Mouse (Mus musculus) frontal cortex, postnatal 10 days (tissue): ENCODE measurements at regions not wholly inside any gene's neighbourhood (a gene's known extent, or its start where the extent isn't known, plus 50 kb on each side); places are given as distances from the start of the nearest gene placed in this dataset.

Source experiments
- DNase-seq, 2 experiments: peaks; one replicate each; pipeline ENCODE4 v3.0.0; 2022; ENCODE audit warnings: low spot score in 2 of 2, mixed read lengths in 1 of 2

DNA sequence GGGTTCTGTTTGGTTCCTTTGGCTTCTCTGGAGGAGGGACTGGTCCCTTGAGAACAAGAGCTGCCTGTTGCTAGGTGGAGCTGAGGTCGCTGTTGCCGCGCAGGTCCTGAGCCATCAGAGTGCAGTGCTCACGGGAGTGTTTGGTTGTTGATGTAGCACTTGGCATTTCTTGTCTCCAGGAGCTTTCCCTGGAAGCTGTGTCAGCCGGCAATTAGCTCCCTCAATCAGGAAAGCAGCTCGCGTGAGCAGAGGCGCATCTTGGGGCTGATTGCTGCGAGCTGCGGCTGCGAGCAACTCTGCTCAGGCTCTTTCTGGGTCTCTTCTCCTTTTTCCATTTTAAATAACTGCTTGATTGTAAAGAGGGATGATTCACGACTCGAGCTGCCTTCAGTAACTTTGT is 147.6 kb upstream of the Zc3h12a start:
- DNase-seq = peak in 1 of 2 experiments; percentile 26

DNA sequence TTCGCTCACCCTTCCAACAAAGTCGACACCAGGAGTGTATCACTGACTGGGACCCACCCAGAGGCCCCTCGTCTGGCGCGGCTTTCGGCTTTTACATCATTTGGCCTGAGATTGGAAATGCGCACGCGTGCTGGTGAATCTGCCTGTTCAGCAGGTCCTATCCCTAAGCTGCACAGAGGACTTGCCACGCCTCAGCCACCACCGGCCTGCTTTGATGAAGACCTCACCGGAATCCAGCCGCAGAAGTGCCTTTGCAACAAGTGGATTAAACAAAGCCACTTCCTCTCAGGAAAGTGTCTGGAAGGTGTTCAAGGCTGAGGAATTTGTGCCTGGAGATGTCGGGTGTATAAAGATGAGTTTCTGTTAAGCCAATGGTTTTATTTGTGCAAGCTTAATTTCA is 143.3 kb upstream of the Zc3h12a start:
- no peak for DNase-seq

DNA sequence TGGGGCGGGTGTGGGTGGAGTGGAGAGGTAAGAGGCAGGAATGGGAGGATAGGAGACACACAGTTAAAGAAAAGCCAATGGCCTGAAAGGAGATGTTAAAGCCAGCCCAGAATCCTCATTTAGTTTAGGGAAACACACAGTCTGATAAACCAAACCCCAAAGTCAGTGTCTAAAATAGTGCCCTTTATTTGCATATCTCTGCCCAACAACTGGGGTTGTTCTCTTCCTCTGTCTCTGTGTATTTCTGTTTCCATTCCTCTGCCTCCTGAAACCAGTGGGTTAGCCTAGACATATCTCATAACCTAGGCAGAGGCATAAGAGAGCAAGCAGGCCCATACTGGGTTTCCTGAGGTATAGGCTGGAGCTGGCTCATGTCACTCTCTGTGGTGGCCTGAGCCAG is 138.6 kb upstream of the Zc3h12a start:
- no peak for DNase-seq

DNA sequence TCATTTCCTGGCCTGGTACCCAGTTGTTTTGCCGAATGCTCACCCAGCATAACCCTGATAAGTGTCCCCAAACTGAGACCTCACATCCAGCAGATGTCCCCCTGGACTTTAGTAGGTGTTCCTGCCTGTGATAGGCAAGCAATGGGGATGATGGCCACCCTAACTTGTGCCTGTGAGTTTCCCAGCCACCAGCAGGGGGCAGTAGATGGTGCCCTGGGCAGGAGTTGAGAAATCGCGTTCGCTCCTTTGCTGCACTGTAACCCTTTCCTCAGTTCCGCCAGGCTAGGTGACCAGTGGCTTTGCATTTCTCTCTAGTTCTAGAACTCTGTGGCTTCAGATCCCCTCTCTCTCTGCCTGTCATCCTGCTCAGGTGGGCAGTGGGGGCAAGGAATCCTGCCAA is 137.9 kb upstream of the Zc3h12a start:
- DNase-seq = peak in 1 of 2 experiments; percentile 33

DNA sequence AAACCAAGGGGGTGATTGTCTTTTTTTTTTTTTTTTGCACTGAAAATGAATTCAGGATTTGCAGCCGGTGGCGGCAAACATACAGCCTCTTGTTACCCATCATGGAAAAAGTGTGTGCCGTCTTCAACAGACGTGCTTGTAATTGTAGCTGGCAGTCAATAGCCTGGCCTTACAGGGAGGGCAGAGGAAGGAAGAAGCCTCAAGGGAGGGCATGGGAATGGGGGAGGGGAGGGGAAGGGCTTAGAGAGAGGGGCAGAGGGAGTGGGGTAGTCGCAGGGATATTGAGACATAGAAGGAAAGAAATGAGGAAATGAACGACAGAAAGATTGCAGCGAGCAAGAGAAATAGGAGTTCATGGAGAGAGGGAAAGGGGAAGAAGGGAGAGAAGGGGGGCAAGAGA is 137.4 kb upstream of the Zc3h12a start:
- no peak for DNase-seq

DNA sequence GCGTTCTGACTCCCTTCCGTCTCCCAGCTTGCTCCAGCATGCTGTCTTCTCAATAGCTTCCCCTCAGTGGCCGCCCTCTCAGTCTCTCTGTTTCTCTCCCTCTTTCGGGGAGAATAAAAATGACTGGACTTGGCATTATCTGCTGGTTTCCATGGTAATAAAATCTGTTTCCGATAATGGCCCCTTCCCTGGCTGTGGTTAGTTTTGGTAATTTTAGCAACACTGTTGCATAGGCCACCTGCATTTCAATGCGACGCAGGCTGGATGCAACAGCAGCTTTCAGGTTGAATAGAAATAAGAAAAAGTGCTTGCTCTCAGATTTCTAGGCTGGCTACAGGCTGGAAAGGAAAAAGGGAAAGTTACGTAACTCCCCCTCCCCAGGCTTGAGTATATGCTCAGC is 133.9 kb upstream of the Zc3h12a start:
- no peak for DNase-seq

DNA sequence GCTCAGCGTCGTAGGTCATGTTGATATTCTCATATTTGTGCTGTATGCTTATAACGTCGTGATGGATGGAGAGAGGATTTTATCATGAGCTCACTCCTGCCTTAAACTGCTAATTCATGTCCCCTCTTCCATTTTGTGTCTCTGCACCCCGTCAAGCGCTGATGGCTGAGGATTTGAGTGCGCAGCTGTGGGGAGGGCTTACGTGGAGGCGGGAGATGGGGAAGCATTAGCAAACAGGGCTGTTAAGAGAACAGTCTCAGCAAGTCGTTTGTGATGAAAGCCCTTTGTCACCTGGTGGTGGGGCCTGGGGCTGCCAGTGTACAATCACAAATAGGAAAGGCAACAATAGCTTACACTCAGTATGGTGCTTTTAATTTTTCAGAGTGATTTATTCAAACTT is 131.7 kb upstream of the Zc3h12a start:
- DNase-seq = no peak

DNA sequence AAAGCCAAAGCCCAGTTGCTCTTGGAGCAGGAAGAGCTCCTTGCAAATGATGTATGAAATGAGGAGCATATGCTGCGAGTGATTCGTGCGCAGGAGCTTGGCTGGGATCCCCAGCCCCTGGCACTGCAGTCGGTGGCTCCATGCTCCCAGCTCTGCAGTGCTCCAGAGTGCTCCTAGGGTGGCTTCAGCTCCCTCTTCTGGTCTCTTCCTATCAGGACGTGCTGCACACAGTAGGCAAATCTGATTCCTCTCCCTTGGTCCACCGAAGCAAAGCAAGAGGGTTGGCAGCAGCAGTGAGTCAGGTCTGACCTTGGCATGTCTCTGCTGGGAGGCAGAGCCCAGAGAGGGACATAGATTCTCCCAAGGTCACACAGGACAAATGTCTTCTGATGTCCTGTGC is 130.3 kb upstream of the Zc3h12a start:
- no peak for DNase-seq

DNA sequence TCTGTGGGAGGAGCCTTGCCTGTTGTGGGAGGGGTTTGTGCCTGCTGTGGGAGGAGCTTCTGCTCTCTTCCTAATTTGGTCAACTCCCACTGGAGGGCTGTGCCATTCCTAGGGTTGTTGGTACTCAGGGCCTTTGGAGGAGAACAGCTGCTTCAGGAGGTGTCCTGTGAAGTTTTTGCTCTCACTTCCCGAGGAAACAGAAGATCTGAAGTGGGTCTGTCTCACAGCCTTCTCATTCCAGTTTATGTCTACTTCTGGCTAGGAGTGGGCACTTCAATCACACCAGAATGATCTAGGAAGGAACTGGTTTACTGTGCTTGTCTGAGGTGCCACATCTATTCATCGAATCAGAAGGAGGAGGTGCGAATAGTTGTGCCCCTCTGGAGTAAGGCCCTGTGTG is 125.5 kb upstream of the Zc3h12a start:
- DNase-seq = no peak

DNA sequence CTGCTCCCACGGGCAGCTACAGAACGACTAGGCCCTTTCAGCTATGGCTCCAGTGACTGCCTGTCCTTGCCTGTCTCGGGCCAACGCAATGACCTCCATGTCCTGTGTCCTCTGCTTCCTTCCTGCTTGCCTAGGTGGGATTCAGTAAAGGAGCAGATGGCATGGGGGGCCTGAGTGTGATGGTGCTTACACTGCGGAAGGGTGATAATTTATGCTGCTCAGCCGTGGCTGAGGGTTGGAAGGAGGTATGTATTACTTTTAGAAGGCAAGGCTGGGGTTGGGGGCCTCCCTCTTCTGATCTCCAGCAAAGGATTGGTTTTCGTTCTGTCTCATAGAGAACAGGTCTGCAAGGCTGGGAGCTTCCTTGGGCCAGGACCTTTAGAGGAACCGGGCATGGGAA is 124.6 kb upstream of the Zc3h12a start:
- no peak for DNase-seq

DNA sequence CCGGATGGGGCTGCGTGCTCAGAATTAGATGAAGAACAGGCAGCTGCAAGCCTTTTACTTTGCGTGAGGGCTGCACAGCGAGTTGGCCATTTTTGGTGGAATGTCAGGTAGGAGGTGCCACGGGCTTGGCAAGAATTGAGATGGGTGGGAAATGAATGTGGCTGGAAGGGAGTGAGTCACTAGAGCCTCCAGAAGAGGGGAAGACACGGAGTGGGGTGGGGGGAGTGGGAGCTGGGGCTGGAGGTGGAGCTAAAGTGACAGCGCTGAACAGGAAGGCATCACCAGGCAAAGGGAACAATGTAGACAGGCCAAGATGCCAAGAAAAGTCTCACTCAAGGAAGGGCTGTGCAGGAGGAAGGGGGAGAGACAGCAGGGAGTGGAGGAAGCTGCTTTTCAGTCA is 121.4 kb upstream of the Zc3h12a start:
- DNase-seq = no peak

DNA sequence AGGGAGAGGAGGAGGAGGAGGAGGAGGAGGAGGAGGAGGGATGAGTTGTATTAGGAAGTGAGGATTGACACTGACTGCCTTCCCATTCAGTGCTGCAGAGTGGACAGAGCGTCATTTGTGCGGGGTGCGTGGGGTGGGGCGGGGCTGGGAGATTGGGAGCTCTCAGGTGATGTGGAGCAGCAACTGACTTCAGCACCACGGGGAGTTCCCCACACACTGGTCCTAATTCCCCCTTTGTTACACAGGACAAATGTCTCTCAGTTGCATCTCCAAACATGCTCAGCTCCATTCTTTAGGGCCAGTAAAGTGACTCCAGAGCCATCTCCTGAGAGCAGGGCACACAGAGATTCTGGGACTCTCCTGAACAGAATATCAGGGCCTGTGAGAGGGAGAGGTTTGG is 118.5 kb upstream of the Zc3h12a start:
- no peak for DNase-seq

DNA sequence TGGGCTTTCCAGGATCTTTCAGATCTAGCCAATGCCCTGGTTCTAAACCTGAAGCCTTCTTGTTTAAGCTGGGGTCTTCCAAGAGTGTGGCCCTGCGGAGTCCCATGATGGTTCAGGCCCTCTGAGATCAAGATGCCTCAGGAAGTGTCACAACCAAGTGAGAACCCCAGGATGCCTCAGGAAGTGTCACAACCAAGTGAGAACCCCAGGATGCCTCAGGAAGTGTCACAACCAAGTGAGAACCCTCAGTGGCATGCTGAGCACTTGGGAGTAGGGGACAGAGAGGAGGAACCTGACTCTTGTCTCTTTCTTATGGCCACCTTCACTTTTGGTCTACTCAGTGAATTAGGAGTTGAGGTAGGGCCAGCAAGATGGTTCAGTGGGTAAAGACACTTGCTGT is 114.9 kb upstream of the Zc3h12a start:
- DNase-seq = no peak

DNA sequence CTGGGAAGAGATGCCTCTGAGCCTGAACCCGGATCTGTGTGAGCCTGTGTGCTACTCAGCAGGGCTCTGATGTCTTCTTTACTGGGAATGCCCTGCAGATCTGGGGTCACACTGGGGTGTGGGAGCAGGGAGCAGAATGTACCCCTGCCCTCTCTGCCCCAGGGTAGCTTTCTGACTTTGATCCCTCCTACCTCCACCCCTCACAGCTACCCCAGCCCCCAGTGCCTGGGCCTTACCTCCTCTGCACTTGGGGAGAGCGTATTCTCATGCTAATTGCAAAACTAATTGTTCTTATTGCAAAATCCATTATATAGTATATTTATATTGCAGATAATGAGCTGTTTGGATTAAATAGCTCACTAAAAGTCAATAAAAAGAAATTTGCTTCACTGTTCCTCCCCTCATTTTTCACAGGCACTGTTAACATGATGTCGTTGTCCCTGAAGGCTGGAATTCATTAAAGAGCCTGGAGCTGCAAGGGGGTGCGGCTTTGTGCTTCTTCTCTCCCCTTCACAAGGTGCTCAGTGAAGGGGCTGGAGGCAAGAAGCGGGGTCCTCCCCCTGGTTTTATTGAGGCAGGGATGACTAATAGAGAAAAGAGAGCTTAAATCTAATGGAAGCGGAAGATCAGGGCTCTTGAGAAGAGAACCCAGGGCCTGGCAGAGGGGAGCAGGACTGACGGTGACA is 114.1 kb upstream of the Zc3h12a start:
- no peak for DNase-seq

DNA sequence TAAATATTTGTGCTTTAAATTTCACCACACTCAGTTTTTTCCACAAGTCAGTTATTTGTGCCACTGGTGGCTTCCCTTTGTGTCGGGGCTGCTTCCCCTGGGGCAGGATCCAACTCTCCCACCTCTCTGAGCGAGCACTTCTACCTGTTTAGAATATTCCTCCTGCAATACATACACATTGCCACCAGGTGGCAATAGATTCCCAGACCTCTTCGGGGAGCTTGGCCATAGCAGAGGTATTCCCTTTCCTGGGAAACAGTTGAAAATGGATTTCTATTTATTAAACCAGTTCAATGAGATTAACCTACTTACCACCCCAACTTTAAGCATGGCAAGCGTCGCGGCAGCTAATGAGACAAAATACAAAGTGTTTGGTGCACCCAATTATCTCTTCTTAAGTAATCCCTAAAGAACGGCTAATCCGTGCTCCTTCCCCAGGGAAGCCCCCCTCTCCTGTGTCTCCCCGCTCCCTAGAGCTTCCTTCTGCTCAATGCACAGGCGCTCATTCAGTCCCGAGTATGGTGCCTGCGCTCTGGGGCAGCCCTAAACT is 104.1 kb upstream of the Zc3h12a start:
- peak in 1 of 2 experiments; percentile 28 for DNase-seq

DNA sequence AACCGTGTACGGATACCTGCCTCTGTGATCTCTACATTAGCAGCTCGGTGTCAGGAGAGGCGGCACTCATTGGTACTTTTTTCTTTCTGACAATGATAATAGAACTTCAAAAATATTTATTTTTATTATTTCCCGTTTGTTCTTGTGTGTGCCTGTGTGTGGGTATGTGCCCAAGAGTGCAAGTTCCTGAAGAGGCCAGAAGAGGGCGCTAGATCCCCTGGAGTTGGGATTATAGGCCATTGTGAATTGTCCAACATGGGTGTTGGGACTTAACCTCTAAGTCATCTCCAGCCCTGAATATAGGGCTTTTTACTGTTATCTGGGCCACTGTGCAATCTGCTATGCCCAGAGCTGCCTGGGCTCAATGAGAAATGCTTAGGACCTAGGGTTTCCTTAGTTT is 99.6 kb upstream of the Zc3h12a start:
- DNase-seq = no peak

DNA sequence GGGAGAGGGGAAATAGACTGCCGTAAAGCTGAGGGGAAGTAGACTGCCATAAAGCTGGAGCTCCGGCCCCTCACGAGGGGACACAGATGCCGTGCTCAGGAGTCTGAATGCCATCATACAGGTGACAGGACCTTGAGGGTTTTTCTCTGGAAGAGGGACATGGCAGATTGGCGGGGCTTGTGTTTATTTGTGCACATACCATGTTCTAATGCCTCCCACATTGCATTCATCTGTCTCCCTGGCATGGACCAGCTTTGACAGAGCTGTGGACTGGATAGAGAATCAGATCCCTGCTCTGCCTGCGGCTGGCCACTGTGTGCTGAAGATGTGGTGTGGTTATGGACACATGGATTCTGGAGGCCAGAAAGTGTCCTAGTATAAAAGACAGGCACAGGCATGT is 95.3 kb upstream of the Zc3h12a start:
- no peak for DNase-seq

DNA sequence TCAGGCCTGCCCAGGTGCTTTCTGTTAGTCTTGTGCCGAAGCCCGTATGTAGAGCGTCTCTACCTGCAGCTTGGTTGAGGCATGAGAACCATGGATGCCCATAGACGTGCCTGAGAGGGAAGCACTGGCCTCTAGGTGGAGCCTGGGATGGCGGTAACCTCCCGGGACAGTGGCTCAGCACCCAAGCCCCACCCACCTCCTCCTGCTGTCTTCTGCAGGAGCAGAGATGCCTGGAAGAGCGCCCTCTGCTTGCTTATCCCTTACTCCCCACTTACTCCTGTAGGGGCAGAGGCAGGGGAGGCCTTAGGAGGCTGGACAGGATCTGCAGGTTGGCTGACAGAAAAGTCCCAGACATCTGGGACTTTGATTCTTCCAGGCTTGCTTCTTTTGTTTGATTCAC is 92.7 kb upstream of the Zc3h12a start:
- DNase-seq = no peak

DNA sequence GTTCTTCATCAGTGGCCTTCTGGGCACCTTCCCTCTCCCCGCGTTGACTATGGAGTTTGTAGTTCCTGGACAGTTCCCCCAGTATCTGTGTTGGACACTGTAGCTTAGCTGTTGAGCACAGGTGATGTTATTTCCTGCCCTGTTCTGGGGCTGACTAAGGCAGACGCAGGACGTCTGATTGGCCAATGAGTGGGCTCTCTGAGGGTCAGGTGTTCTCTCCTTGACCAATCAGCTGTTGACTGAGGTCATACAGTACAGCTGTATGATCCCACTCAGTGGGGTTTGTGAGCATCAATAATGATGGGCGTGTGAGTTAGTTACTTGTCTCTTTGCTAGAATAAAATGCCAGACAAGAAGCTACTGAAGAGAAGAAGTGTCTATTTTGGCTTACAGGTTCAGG is 91.6 kb upstream of the Zc3h12a start:
- no peak for DNase-seq

DNA sequence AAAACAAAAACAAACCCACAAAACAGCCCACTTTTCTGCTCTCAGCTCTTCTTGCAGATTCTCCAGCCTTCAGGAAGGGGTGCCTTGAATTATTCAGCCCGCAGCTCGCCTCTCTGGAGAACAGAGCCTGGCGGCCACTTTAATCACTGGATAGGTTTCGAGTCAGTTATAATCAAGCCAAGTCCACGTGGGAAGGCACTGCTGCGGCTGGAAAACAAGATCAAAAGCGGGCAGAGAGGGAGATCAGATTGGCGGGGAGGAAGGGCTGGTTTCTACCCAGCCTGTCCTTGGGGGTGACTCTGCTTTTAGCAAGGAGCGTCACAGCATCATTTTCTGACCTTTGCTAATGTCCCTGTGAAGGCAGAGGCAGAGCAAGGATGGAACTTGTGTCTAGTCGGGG is 86.7 kb upstream of the Zc3h12a start:
- DNase-seq = no peak

DNA sequence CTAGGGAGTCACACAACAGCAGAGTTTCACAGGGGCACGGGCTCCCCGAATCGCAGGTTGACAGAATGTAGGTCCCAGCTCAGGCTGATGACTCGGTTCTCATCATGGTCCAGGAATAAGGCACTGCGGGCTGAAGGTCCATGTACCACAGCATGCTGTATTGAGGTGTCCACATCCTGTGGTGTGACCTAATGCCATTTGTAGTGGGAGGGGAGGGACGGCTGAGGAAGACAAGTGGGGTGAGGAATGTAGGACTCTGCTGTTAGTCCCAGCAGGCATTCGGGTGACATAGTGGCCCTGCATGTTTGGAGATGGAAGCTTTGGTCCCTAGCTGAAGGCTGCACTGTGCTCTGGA is 84.5 kb upstream of the Zc3h12a start:
- no peak for DNase-seq

DNA sequence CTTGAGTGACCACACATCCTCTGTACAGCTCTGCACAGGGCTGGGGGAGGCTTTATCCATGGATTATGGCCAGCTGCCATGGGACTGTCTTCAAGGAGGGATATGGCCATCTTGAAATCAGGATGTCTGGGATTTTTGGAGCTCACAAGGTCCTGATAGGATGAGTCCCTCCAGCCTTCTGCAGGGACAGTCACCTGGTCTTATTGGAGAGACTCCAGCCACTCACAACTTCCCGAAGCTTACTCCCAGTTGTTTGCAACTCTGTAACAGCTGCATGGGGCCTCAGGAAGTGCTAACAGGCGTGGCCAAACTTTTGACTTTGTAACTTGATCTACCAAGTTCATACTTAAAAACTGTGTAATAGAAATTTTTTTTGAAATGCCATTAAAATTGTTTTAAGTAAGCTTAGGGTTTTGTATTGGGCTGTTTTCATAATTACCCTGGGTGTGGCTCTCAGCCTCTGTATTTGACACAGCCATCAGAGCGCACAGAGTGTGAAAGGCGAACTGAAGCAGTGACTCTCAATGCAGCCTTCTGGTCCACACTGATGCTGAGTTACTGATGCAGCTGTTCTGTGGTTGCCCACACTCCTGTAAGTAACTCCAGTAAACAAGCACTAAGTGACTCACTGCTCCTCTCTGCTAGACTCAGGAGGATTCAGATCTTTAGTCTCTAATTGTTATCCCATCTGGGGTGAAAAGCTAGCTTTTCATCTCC is 84.0 kb upstream of the Zc3h12a start:
- no peak for DNase-seq

DNA sequence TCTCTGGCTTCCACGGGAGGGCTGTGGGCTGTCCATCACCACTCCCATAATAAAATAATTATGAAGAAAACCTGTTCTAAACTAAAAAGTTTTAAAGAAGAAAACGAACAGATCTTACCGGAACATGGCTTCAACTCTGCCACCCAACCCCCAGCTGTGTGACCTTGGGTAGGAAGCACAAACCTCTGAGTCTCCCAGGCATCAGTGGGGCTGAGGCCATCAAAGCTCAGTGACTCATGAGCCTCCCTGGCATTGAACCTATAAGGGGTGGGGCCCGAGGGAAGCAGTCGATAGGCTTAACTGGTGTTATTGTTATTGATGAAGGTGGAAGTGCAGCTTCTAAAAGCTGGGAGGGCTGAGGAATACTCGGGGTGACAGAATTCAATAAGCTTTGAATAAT is 83.1 kb upstream of the Zc3h12a start:
- DNase-seq = no peak
